Mouse (Mus musculus) limb, embryonic 14.5 days (tissue): ENCODE results near the gene Cdk19. TPM values are rescaled to one million over a fixed set of nuclear protein-coding genes. Genes with fewer than 3 reads are reported as not detected.

Experiments used
- ATAC-seq: fragments of 200-750 bp; cut with Nextera tagmentation; 2 replicates; pipeline ENCODE4 v1.8.0; 2017; ENCODE audit warnings: low read depth, moderate number of reproducible peaks, moderate TSS enrichment; ENCODE audit not compliant: low FRiP score
- DNase-seq: peaks from one replicate; pipeline ENCODE4 v3.0.0-alpha.2; 2015; ENCODE audit warnings: low spot score
- H3K27ac ChIP-seq: fragments of 300-500 bp; sonication (generic); replicated peaks from 2 replicates; pipeline ENCODE4 v1.5.1; 2014; ENCODE audit warnings: low read depth, mild to moderate bottlenecking, low read length, moderate library complexity, mixed read lengths
- H3K27me3 ChIP-seq: fragments of 300-500 bp; sonication (generic); 2 replicates; pipeline ENCODE4 v1.6.1; 2014; ENCODE audit warnings: low read length, mixed read lengths; ENCODE audit not compliant: control insufficient read depth, insufficient read depth
- H3K36me3 ChIP-seq: fragments of 300-500 bp; sonication (generic); 2 replicates; pipeline ENCODE4 v1.6.1; 2014; ENCODE audit warnings: mild to moderate bottlenecking, low read length, moderate library complexity, mixed read lengths; ENCODE audit not compliant: control insufficient read depth, insufficient read depth
- H3K4me1 ChIP-seq: fragments of 300-500 bp; sonication (generic); 2 replicates; pipeline ENCODE4 v1.6.1; 2014; ENCODE audit warnings: antibody characterized with exemption, low read length, mixed read lengths; ENCODE audit not compliant: control insufficient read depth, insufficient read depth
- H3K4me2 ChIP-seq: fragments of 300-500 bp; sonication (generic); replicated peaks from 2 replicates; pipeline ENCODE4 v1.6.1; 2014; ENCODE audit warnings: low read depth, mild to moderate bottlenecking, low read length, moderate library complexity; ENCODE audit not compliant: severe bottlenecking
- H3K4me3 ChIP-seq: fragments of 300-500 bp; sonication (generic); replicated peaks from 2 replicates; pipeline ENCODE4 v1.5.1; 2014; ENCODE audit warnings: low read length
- H3K9ac ChIP-seq: fragments of 300-500 bp; sonication (generic); 2 replicates; pipeline ENCODE4 v1.6.1; 2014; ENCODE audit warnings: mild to moderate bottlenecking, low read depth, low read length, moderate library complexity; ENCODE audit not compliant: severe bottlenecking
- H3K9me3 ChIP-seq: fragments of 300-500 bp; sonication (generic); 2 replicates; pipeline ENCODE4 v1.6.1; 2016; ENCODE audit warnings: low read length; ENCODE audit not compliant: control insufficient read depth
- POLR2A ChIP-seq: fragments of 200-500 bp; IDR thresholded peaks from 2 replicates; pipeline ENCODE4 v1.8.0; 2012; ENCODE audit warnings: inconsistent platforms, mild to moderate bottlenecking, moderate library complexity, borderline replicate concordance; ENCODE audit not compliant: insufficient read depth, insufficient read length; ENCODE audit errors: extremely low read depth
- WGBS: fragments of 180-500 bp; shearing (Covaris S2); extraction: QIAGEN DNeasy Blood & Tissue Kit; methylation state at CpG from one replicate; pipeline ENCODE4 v1.1.7; 2014; 5-methylcytosine and 5-hydroxymethylcytosine counted together
- polyA plus RNA-seq, 2 experiments: library from polyadenylated mRNA; depleted of rRNA in 1 of 2; stranded (reverse) in 1 of 2; unstranded in 1 of 2; fragments of >200 nt; fragmentation: Nextera tagmentation in 1 of 2; extraction: Ambion mirVana in 1 of 2; gene quantifications; 2 replicates each; pipeline versions ENCODE4 v1.2.1 to v1.2.3; 2012 to 2014

Gene Cdk19
- polyA plus RNA-seq, 2 experiments, result 12.2 to 13.5 TPM

DNA sequence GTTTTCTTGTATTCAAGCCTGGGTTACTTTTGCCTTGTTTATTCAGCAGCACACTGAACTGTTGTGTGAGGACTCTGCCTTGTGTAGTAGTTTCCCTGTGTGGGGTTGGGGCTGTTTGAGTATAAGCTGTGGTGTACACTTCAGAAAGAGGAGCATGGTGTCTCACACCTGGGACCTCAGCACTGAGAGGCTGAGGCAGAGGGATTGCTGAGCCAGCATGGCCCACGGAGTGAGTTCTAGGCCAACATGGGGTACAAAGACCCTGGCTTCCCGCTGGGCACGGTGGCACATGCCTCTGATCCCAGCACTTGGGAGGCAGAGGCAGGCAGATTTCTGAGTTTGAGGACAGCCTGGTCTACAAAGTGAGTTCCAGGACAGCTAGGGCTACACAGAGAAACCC lies 139.3 kb downstream of the Cdk19 start:
- Histone ChIP-seq H3K9ac (no peak overlapping the region), H3K36me3 (peaks cover 36% of the 10 kb centered on the region), H3K4me2 (no peak overlapping the region), H3K4me3 (no peak overlapping the region), H3K27me3 (no peaks in the 10 kb centered on the region), H3K9me3 (no peaks in the 10 kb centered on the region), H3K27ac (no peak overlapping the region), H3K4me1 (no peaks in the 10 kb centered on the region)
- WGBS, result 96% methylated on average over 3 of the region's 3 CpGs
- DNase-seq, result no peak
- no peak for TF ChIP-seq POLR2A
- ATAC-seq, result no peak

DNA sequence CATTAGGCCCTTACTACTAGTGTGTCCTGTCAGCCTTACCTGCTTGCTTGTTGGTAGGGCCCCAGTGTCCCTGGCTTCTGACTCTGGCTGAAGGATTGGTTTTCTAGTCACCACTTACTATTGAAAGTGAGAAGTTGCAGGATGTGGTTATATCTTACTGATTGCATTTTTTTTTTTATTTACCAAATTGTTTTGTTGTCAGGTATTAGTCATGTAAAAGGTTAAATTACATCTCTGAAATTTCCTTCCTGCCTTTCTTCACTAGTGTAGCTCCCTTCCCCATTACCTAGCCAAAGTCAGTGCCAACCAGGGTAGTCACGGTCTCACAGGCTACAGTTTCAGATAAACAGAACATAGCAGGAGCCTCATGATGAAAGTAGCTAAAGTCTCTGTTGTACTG lies 139.9 kb downstream of the Cdk19 start:
- H3K4me2 ChIP-seq, result no peak overlapping the region
- H3K9me3 ChIP-seq, result no peaks in the 10 kb centered on the region
- peaks cover 36% of the 10 kb centered on the region for H3K36me3 ChIP-seq
- 84% methylated on average over 1 of the region's 1 CpGs for WGBS
- DNase-seq (no peak), ATAC-seq (no peak)
- H3K4me1 ChIP-seq, result no peaks in the 10 kb centered on the region
- H3K4me3 ChIP-seq, result no peak overlapping the region
- H3K27me3 ChIP-seq, result no peaks in the 10 kb centered on the region
- no peak for TF ChIP-seq POLR2A
- no peak overlapping the region for H3K9ac ChIP-seq
- no peak overlapping the region for H3K27ac ChIP-seq

DNA sequence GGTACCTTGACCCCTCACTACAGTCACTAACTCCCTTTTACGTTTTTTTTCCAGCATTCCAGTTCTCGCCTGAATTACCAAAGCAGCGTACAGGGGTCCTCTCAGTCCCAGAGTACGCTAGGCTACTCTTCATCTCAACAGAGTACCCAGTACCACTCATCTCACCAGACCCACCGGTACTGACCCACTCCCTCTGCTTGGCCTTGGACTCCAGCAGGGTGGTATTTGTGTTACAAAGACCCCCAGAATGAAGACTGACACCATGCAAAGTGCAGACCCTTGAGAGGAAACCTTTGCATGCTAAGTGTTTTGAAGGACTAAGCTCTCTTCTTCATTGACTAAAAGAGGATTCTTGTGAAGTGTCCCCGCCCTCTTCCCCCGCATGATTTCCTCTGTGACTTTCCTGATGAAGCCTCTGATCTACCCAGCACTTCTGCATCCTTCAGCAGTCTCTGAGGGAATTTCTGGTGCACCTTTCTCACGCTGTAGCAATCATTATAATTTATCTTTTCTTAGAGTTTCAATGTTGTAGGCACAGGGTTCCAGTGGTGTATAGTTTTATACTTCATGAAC lies 140.3 kb downstream of the Cdk19 start:
- WGBS, result 72% methylated on average over 8 of the region's 8 CpGs
- no peak overlapping the region for H3K9ac ChIP-seq
- no peaks in the 10 kb centered on the region for H3K9me3 ChIP-seq
- H3K36me3 ChIP-seq, result peaks cover 36% of the 10 kb centered on the region
- no peak overlapping the region for H3K27ac ChIP-seq
- H3K27me3 ChIP-seq, result no peaks in the 10 kb centered on the region
- DNase-seq (no peak), ATAC-seq (no peak)
- no peaks in the 10 kb centered on the region for H3K4me1 ChIP-seq
- no peak overlapping the region for H3K4me2 ChIP-seq
- H3K4me3 ChIP-seq, result no peak overlapping the region
- no peak for TF ChIP-seq POLR2A

DNA sequence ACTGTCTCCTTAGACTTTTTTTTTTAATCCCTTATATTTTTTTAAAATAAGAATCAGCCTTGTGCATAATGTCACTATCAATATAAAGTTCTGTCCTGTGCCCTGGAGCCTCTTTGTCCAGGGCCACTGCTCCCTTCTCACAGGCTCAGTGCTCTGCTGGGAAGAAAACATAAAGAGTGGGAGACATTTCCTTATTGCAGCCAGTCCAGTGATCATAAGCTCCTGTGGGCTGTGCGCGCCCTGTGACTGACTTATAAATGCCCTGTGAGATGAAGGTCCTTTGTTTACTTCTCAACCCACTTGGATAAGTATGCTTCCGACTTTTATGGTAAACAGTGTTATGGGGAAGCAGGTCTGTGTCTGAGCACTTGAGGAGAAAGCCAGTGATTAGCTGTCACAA lies 142.2 kb downstream of the Cdk19 start:
- ATAC-seq (no peak), DNase-seq (no peak)
- H3K9ac ChIP-seq, result no peak overlapping the region
- TF ChIP-seq POLR2A, result no peak
- H3K4me3 ChIP-seq, result no peak overlapping the region
- peaks cover 24% of the 10 kb centered on the region for H3K36me3 ChIP-seq
- H3K4me2 ChIP-seq, result no peak overlapping the region
- no peaks in the 10 kb centered on the region for H3K4me1 ChIP-seq
- no peaks in the 10 kb centered on the region for H3K9me3 ChIP-seq
- H3K27me3 ChIP-seq, result no peaks in the 10 kb centered on the region
- WGBS, result 88% methylated on average over 3 of the region's 3 CpGs
- H3K27ac ChIP-seq, result no peak overlapping the region

DNA sequence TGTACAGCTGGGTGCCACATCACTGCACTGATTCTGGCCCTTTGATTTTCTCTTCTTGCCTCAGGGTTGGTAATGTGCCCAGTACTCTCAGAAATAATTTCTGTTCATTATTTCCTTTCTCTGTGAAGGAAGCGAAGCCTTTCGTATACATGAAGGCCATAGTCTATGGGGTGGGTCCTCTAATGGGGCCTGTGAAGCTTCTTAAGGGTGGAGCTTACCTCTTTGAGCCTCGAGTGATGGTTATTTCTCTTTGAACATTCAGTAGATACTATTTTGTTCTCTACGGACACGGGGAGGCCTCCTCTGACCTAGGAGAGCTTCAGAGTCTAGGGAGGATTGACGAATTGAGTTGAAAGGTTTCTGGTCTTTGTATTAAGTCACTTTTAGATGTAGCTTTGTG lies 142.9 kb downstream of the Cdk19 start:
- no peaks in the 10 kb centered on the region for H3K9me3 ChIP-seq
- 84% methylated on average over 6 of the region's 6 CpGs for WGBS
- DNase-seq (no peak), ATAC-seq (no peak)
- TF ChIP-seq POLR2A, result no peak
- no peak overlapping the region for H3K9ac ChIP-seq
- H3K36me3 ChIP-seq, result peaks cover 19% of the 10 kb centered on the region
- H3K27me3 ChIP-seq, result no peaks in the 10 kb centered on the region
- H3K4me2 ChIP-seq, result no peak overlapping the region
- H3K4me1 ChIP-seq, result no peaks in the 10 kb centered on the region
- H3K4me3 ChIP-seq, result no peak overlapping the region
- no peak overlapping the region for H3K27ac ChIP-seq
